Mouse (Mus musculus) G1E (cell line): ENCODE measurements around the gene Hoxa9. TPM values are rescaled to one million over a fixed set of nuclear protein-coding genes. Genes with fewer than 3 reads are reported as not detected.

Experiments
- ATAC-seq: 2 replicates; pipeline ENCODE4 v1.8.0; 2016; ENCODE audit warnings: mild to moderate bottlenecking; ENCODE audit not compliant: insufficient number of reproducible peaks, poor library complexity, low FRiP score, severe bottlenecking; ENCODE audit errors: extremely low read depth
- DNase-seq: peaks from one replicate; pipeline ENCODE4 v3.0.0; 2012; ENCODE audit warnings: low spot score
- H3K27me3 ChIP-seq: 2 replicates; pipeline ENCODE4 v1.6.1; 2012; ENCODE audit warnings: mild to moderate bottlenecking, low read length, inconsistent platforms; ENCODE audit not compliant: insufficient read depth
- H3K36me3 ChIP-seq: replicated peaks from 2 replicates; pipeline ENCODE3; 2012; ENCODE audit warnings: mild to moderate bottlenecking, inconsistent platforms
- H3K4me1 ChIP-seq: 2 replicates; pipeline ENCODE4 v1.6.1; 2012; ENCODE audit warnings: low read depth, low read length, inconsistent platforms, mixed read lengths; ENCODE audit not compliant: insufficient read depth
- H3K4me3 ChIP-seq: 2 replicates; pipeline ENCODE4 v1.5.1; 2012; ENCODE audit warnings: low read depth, mild to moderate bottlenecking, inconsistent platforms, low read length, moderate library complexity, mixed read lengths
- H3K9me3 ChIP-seq: replicated peaks from 2 replicates; pipeline ENCODE4 v1.6.1; 2012; ENCODE audit warnings: inconsistent platforms
- CTCF ChIP-seq: IDR thresholded peaks from 2 replicates; pipeline ENCODE4 v1.5.1; 2012; ENCODE audit warnings: low read depth, low read length, inconsistent platforms, mixed read lengths
- GATA1 ChIP-seq: IDR thresholded peaks from 2 replicates; pipeline ENCODE4 v1.6.1; 2012; ENCODE audit warnings: borderline replicate concordance, low read length, inconsistent platforms, mixed read lengths
- GATA2 ChIP-seq: IDR thresholded peaks from 2 replicates; pipeline ENCODE4 v1.6.1; 2012; ENCODE audit warnings: low read depth, low read length, inconsistent platforms, borderline replicate concordance
- POLR2AphosphoS5 ChIP-seq: IDR thresholded peaks from 2 replicates; pipeline ENCODE4 v1.6.1; 2012; ENCODE audit warnings: low read depth, low read length, inconsistent platforms; ENCODE audit not compliant: insufficient replicate concordance
- TAL1 ChIP-seq: conservative IDR thresholded peaks from 2 replicates; pipeline ENCODE4 v1.6.1; 2012; ENCODE audit warnings: low read depth, low read length, inconsistent platforms, mixed read lengths
- polyA plus RNA-seq: library from polyadenylated mRNA; stranded (reverse); fragments of >175 nt; gene quantifications from 2 replicates; pipeline ENCODE4 v1.2.3, GENCODE M21; 2012
- total RNA-seq, 2 experiments: library from RNA; stranded (forward) in 1 of 2; stranded (reverse) in 1 of 2; fragments of 200-1000 nt in 1 of 2; fragments of >200 nt in 1 of 2; fragmentation: Nextera tagmentation in 1 of 2; gene quantifications; 2 replicates each; pipeline ENCODE4 v1.2.3; 2014 to 2017

The Hoxa9 gene
- total and polyA plus RNA-seq, 3 experiments, result 0.05 TPM; not detected in 2

GRCm38 (mm10) chr6:52245040-52245756, 14.3 kb upstream of the Hoxa9 start:
- no peak overlapping the region for H3K4me3 ChIP-seq
- no peak for ATAC-seq
- DNase-seq, result no peak
- H3K27me3 ChIP-seq, result peaks cover 46% of the 10 kb centered on the region
- H3K4me1 ChIP-seq, result no peaks in the 10 kb centered on the region
- TF ChIP-seq GATA1, result no peak
- TF ChIP-seq CTCF, result no peak
- TF ChIP-seq TAL1, result no peak
- TF ChIP-seq POLR2AphosphoS5, result no peak
- no peak for TF ChIP-seq GATA2
- H3K36me3 ChIP-seq, result no peaks in the 10 kb centered on the region
- H3K9me3 ChIP-seq, result no peaks in the 10 kb centered on the region

- no peak for DNase-seq
- Histone ChIP-seq H3K9me3 (no peaks in the 10 kb centered on the region), H3K4me1 (no peaks in the 10 kb centered on the region), H3K36me3 (no peaks in the 10 kb centered on the region), H3K27me3 (peaks cover 46% of the 10 kb centered on the region), H3K4me3 (no peak overlapping the region)
- ATAC-seq, result no peak
- no peak for TF ChIP-seq GATA1
- no peak for TF ChIP-seq CTCF
- no peak for TF ChIP-seq GATA2
- TF ChIP-seq POLR2AphosphoS5, result no peak
- no peak for TF ChIP-seq TAL1
Observed at GRCm38 (mm10) chr6:52244471-52245039, 13.7 kb upstream of the Hoxa9 start.

GRCm38 (mm10) chr6:52243681-52244121, 12.8 kb upstream of the Hoxa9 start:
- no peak for TF ChIP-seq CTCF
- TF ChIP-seq TAL1, result no peak
- no peak for TF ChIP-seq POLR2AphosphoS5
- TF ChIP-seq GATA1, result no peak
- TF ChIP-seq GATA2, result no peak
- peaks cover 40% of the 10 kb centered on the region for H3K27me3 ChIP-seq

DNA sequence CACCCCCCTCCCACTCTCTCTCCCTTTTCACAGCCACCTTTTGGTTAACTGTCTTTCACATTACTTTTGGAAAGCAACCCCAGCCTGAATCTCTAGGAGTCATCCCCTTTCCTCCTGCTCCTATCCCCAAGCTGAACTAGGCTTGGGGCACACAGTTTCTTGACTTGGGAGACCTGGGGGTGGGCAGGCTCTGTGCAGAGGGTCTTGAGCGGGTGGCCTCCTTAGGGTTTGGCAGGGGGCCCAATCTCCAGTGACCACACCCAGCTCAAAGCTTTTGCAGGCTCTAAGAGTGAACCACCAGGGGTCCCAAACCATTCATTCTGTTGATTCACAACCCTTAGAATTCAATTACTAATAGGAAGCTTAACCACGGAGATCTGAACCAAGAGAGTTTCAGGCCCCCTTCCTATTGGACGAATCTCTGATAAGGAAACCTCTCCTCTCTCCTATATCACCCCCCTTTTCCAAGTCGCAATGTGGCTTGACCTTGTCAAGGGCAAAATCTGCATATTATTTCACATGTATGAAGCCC, 12.0 kb upstream of the Hoxa9 start:
- no peak for TF ChIP-seq GATA2
- TF ChIP-seq POLR2AphosphoS5, result no peak
- no peak for TF ChIP-seq GATA1
- no peak for TF ChIP-seq TAL1
- TF ChIP-seq CTCF, result no peak
- no peak for ATAC-seq

More at GRCm38 (mm10) chr6:52243681-52244121, 12.8 kb upstream of the Hoxa9 start:
- Histone ChIP-seq H3K4me3 (no peak overlapping the region), H3K4me1 (no peaks in the 10 kb centered on the region), H3K36me3 (no peaks in the 10 kb centered on the region), H3K9me3 (no peaks in the 10 kb centered on the region)
- no peak for DNase-seq
- no peak for ATAC-seq

DNA sequence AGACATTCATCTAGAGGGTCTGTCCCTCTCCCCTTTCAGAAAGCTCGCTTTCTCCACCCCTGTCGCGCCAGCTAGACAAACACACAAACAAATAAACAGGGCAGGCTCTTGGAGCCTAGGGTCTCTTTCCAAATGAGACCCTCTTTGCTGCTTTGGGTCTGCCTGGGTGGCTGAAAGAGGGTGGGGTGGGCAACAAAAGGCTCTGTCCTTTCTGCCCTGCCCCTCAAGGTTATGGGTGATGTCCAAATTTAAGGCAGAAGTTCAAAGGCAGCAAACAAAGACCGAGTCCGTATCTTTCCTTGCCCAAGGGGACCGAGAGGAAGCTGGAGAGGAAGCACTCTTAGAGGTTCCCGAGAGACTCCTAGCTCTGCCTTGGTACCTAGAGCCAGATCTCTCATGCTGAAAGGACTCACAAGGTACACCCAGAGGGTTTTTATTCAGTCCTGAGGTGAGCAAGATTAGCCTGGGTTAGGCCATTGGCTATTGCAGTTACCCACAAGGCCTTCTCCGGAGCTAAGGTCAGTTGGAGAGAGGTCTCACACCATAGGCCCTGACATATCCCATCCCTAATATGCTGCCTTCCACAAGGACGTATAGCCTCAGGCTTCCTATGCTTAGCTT, 10.2 kb upstream of the Hoxa9 start:
- ATAC-seq (no peak), DNase-seq (no peak)
- no peak for TF ChIP-seq GATA2
- TF ChIP-seq POLR2AphosphoS5, result no peak
- TF ChIP-seq TAL1, result no peak
- no peak for TF ChIP-seq CTCF
- no peaks in the 10 kb centered on the region for H3K4me1 ChIP-seq
- H3K36me3 ChIP-seq, result no peaks in the 10 kb centered on the region
- H3K9me3 ChIP-seq, result no peaks in the 10 kb centered on the region
- no peak overlapping the region for H3K4me3 ChIP-seq
- peaks cover 27% of the 10 kb centered on the region for H3K27me3 ChIP-seq

More for the DNA sequence above, 12.0 kb upstream of the Hoxa9 start:
- Histone ChIP-seq H3K9me3 (no peaks in the 10 kb centered on the region), H3K27me3 (peaks cover 33% of the 10 kb centered on the region), H3K36me3 (no peaks in the 10 kb centered on the region), H3K4me3 (no peak overlapping the region), H3K4me1 (no peaks in the 10 kb centered on the region)
- no peak for DNase-seq

DNA sequence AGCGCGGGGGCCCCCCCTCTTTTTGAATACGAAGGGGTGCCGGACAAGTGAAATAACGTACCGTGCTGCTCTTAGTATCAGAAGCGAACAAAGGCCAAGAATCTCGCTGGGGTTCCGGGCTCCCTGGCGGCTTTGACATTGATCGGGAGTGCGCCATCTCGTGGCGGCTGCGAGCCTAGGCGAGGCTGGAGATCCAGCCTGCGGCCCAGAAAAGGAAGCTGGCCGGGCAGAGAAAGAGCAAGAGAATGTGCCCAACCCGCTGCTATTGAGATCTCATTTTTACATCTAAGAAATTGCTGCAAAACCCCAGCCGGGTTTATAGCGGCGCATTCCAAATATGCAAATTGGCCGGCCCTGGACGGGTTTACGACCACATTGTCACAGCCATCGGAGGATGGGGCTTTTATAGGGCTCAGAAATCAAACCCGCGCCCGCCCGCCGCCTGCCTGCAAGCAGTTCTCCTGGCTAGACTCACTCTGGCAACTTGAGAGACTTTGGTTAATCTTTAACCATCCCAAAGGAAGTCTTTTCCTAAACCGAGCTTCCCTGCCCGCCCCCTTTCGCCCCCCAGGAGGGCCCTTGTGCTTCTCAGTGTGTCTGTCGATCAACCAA, 9.6 kb upstream of the Hoxa9 start, which contains the start of gene Hoxa10:
Gene Hoxa10, minus strand, starts transcription at position 466 of the 612 bp plus-strand sequence.
- ATAC-seq (no peak), DNase-seq (no peak)

More for the DNA sequence above, 9.6 kb upstream of the Hoxa9 start, which contains the start of gene Hoxa10:
- Histone ChIP-seq H3K4me1 (no peaks in the 10 kb centered on the region), H3K4me3 (no peak within 1 kb of the TSS), H3K9me3 (no peaks in the 10 kb centered on the region), H3K36me3 (no peaks in the 10 kb centered on the region), H3K27me3 (peaks cover 26% of the 10 kb centered on the region)
- no peak for TF ChIP-seq GATA2
- TF ChIP-seq CTCF, result no peak
- TF ChIP-seq POLR2AphosphoS5, result no peak
- TF ChIP-seq TAL1, result no peak
- no peak for TF ChIP-seq GATA1
